Mouse (Mus musculus): ENCODE measurements at regions not wholly inside any gene's neighbourhood (a gene's known extent, or its start where the extent isn't known, plus 50 kb on each side); places are given as distances from the start of the nearest gene placed in this dataset.

DNA sequence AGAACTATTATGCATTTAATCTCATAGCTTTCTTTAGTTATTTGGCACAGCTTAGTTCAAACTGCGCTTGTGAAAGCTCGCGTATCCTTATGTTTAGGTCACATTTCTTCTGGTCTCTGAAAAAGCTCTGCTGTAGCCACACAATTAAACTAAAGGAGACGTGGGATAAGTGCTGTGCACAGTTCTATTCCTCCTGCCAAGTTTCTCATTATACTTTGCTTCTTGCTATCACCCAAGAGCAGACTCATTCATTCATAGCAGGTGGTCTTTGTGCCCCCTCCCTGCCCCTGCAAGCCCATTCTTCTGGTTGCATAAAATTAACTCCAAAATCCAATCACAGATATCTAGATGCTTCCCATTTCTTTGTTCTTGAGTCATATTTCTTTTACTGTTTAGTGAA, 403.6 kb upstream of the Map3k7 start:
- ATAC-seq (replicated peaks; ENCODE audit: low FRiP score) = no peak
- Histone ChIP-seq H3K4me3 (replicated peaks) (no peak overlapping the region), H3K9me3 (replicated peaks) (no peaks in the 10 kb centered on the region), H3K27ac (no peak overlapping the region), H3K27me3 (no peaks in the 10 kb centered on the region), H3K36me3 (no peaks in the 10 kb centered on the region), H3K9ac (no peak overlapping the region), H3K4me1 (no peaks in the 10 kb centered on the region), H3K4me2 (no peak overlapping the region)
- WGBS = 89% methylated on average over 4 of the region's 4 CpGs

GRCm38 (mm10) chr4:31561183-31561582, 402.7 kb upstream of the Map3k7 start:
- Histone ChIP-seq H3K36me3 (no peaks in the 10 kb centered on the region), H3K9me3 (replicated peaks) (no peaks in the 10 kb centered on the region), H3K9ac (no peak overlapping the region), H3K4me1 (peaks cover 4% of the 10 kb centered on the region), H3K4me2 (no peak overlapping the region), H3K4me3 (replicated peaks) (no peak overlapping the region), H3K27me3 (no peaks in the 10 kb centered on the region), H3K27ac (no peak overlapping the region)
- ATAC-seq (replicated peaks; ENCODE audit: low FRiP score) = no peak
- 88% methylated on average over 10 of the region's 10 CpGs for WGBS

- Histone ChIP-seq H3K4me3 (replicated peaks) (no peak overlapping the region), H3K36me3 (no peaks in the 10 kb centered on the region), H3K9ac (no peak overlapping the region), H3K9me3 (replicated peaks) (no peaks in the 10 kb centered on the region), H3K4me1 (peaks cover 10% of the 10 kb centered on the region), H3K4me2 (0 out of 2 replicates have a peak overlapping the region, but pooled peaks have one; percentile 28), H3K27ac (no peak overlapping the region), H3K27me3 (no peaks in the 10 kb centered on the region)
- ATAC-seq (replicated peaks; ENCODE audit: low FRiP score) = no peak
- WGBS = 19% methylated on average over 3 of the region's 3 CpGs
Measured at GRCm38 (mm10) chr4:31561823-31562222, 402.1 kb upstream of the Map3k7 start.

DNA sequence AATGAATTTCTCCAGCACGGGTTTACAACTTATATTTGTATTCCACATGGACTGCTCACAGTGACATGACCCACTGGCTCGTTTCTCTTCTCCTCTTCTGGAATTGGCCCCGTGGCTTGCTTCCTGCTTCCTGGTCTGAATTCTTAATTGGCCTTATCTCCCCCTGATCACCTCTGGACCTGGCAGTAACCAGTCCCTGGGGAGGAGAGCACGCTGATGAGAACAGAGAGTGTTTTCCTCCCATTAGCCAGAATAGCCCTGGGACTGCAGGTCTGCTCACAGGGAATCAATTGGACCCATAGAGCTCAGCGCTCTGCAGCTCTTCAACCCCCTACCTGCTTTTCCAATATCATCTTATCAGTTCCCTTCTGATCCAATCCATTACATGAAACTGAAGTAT, 397.7 kb upstream of the Map3k7 start:
- Histone ChIP-seq H3K9ac (no peak overlapping the region), H3K4me2 (no peak overlapping the region), H3K27ac (no peak overlapping the region), H3K36me3 (no peaks in the 10 kb centered on the region), H3K4me3 (replicated peaks) (no peak overlapping the region), H3K9me3 (replicated peaks) (no peaks in the 10 kb centered on the region), H3K27me3 (no peaks in the 10 kb centered on the region), H3K4me1 (peaks cover 14% of the 10 kb centered on the region)
- ATAC-seq (replicated peaks; ENCODE audit: low FRiP score) = no peak; the same call in 1 of the 2 replicates
- 19% methylated on average over 5 of the region's 5 CpGs for WGBS

DNA sequence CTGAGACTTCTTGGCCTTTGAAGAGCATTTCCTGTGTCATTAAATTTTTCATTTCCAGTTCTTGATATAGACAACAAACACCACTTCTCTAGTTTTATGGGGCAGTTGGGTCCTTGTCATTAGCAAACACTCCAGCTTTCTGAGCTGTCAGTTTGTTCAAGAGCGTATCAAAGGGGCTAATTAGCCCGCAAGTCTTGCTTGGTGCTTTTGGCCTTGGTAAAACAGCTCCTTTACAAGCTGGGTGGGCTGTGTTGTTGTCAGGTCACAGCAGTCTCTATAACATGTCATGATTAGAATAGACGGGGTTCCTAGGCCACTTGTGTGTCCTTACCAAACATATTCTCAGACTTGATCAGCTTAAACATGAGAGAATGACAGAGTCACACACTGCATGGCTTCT, 397.1 kb upstream of the Map3k7 start:
- no peak for ATAC-seq (replicated peaks; ENCODE audit: low FRiP score)
- no peak overlapping the region for H3K4me3 ChIP-seq (replicated peaks)
- H3K9ac ChIP-seq = no peak overlapping the region
- H3K4me2 ChIP-seq = no peak overlapping the region
- 33% methylated on average over 3 of the region's 3 CpGs for WGBS
- H3K4me1 ChIP-seq = peaks cover 14% of the 10 kb centered on the region
- H3K9me3 ChIP-seq (replicated peaks) = no peaks in the 10 kb centered on the region
- no peak overlapping the region for H3K27ac ChIP-seq
- no peaks in the 10 kb centered on the region for H3K36me3 ChIP-seq
- no peaks in the 10 kb centered on the region for H3K27me3 ChIP-seq

DNA sequence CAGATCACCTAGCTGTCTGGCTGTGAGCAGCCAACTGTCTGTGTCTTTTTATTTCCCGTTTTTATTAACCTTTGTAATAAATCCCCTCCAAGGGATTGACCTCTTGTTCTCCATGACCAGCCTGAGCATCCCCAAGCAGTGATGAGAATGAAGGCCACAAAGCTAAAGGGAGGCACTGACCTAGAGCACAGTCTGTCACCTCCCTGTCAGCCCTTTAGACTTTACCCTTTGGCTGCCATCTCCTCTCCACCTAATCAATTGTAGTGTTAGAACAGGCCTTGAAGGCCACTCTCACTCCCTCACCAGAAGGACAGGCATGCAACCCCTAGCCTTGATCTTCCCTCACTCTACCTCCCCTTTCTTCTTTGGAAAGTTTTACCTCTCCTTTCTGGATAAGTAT, 394.2 kb upstream of the Map3k7 start:
- no peaks in the 10 kb centered on the region for H3K36me3 ChIP-seq
- peaks cover 14% of the 10 kb centered on the region for H3K4me1 ChIP-seq
- no peak overlapping the region for H3K9ac ChIP-seq
- H3K4me2 ChIP-seq = no peak overlapping the region
- H3K9me3 ChIP-seq (replicated peaks) = no peaks in the 10 kb centered on the region
- ATAC-seq (replicated peaks; ENCODE audit: low FRiP score) = peak; percentile 94
- H3K27me3 ChIP-seq = no peaks in the 10 kb centered on the region; the same call in 1 of the 2 replicates
- no peak overlapping the region for H3K4me3 ChIP-seq (replicated peaks)
- 52% methylated on average over 1 of the region's 1 CpGs for whole genome bisulfite sequencing
- no peak overlapping the region for H3K27ac ChIP-seq

GRCm38 (mm10) chr4:31576982-31577579, 386.8 kb upstream of the Map3k7 start:
- Histone ChIP-seq H3K27ac (no peak overlapping the region), H3K9me3 (replicated peaks) (no peaks in the 10 kb centered on the region), H3K4me1 (no peaks in the 10 kb centered on the region), H3K4me2 (no peak overlapping the region), H3K9ac (no peak overlapping the region), H3K27me3 (peaks cover 2% of the 10 kb centered on the region; the same call in 1 of the 2 replicates), H3K36me3 (no peaks in the 10 kb centered on the region), H3K4me3 (replicated peaks) (no peak overlapping the region)
- no peak for ATAC-seq (replicated peaks; ENCODE audit: low FRiP score)
- WGBS = 78% methylated on average over 4 of the region's 4 CpGs

DNA sequence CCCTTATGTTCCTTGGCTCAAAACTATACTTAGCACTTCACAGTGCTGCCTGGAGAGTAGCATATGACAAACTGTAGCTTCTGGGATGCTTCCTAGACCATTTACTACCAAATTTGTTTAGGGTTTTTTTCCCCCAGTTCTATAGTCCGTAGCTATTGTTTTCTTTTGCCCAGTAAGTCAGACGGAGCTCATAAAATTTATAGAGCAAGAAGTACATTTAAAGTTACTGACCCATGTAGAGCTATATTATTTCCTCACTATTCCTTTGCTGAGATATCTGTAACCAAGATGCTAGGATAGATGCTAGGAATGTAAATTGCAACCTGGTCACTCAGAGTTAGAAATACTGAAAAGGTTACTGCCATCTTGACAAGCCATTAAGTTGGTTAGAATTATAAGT, 380.4 kb upstream of the Map3k7 start:
- Histone ChIP-seq H3K9ac (no peak overlapping the region), H3K4me2 (no peak overlapping the region), H3K27me3 (no peaks in the 10 kb centered on the region), H3K9me3 (replicated peaks) (no peaks in the 10 kb centered on the region), H3K27ac (no peak overlapping the region; the same call in 1 of the 2 replicates), H3K4me1 (peaks cover 5% of the 10 kb centered on the region), H3K36me3 (no peaks in the 10 kb centered on the region), H3K4me3 (replicated peaks) (no peak overlapping the region)
- peak; percentile 86 for ATAC-seq (replicated peaks; ENCODE audit: low FRiP score)
- WGBS = 16% methylated on average over 2 of the region's 2 CpGs

DNA sequence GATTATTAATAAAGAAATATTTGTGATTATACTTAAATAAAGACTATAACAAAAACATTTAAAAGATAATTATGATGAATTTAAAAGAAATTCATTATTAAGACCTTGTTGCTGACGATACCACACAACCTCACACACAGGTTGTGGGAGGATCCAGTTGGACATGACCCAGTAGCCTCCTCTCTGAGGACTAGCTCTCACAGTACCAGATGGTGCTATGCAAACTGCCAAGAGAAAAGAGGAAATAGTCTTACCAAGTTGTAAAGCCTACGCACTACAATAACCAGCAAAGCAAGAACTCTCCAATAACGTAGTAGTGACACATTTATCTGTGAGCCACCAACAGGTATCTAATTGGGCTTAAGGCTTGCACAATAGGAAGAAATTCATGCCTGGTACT, 379.7 kb upstream of the Map3k7 start:
- Histone ChIP-seq H3K4me1 (peaks cover 5% of the 10 kb centered on the region), H3K27ac (no peak overlapping the region), H3K4me2 (no peak overlapping the region), H3K36me3 (no peaks in the 10 kb centered on the region), H3K9me3 (replicated peaks) (no peaks in the 10 kb centered on the region), H3K4me3 (replicated peaks) (no peak overlapping the region), H3K9ac (no peak overlapping the region), H3K27me3 (no peaks in the 10 kb centered on the region)
- 60% methylated on average over 3 of the region's 3 CpGs for WGBS
- no peak for ATAC-seq (replicated peaks; ENCODE audit: low FRiP score)

- Histone ChIP-seq H3K4me3 (replicated peaks) (no peak overlapping the region), H3K27me3 (no peaks in the 10 kb centered on the region), H3K4me2 (no peak overlapping the region), H3K4me1 (no peaks in the 10 kb centered on the region), H3K27ac (no peak overlapping the region), H3K36me3 (no peaks in the 10 kb centered on the region), H3K9me3 (replicated peaks) (no peaks in the 10 kb centered on the region), H3K9ac (no peak overlapping the region)
- no peak for ATAC-seq (replicated peaks; ENCODE audit: low FRiP score)
- 70% methylated on average over 1 of the region's 1 CpGs for WGBS
Measured at GRCm38 (mm10) chr4:31594089-31594488, 369.8 kb upstream of the Map3k7 start.

GRCm38 (mm10) chr4:31601536-31601935, 362.4 kb upstream of the Map3k7 start:
- WGBS = 29% methylated on average over 8 of the region's 8 CpGs
- 0 out of 2 replicates have a peak overlapping the region, but pooled peaks have one; percentile 21 for H3K4me2 ChIP-seq
- ATAC-seq (replicated peaks; ENCODE audit: low FRiP score) = no peak

DNA sequence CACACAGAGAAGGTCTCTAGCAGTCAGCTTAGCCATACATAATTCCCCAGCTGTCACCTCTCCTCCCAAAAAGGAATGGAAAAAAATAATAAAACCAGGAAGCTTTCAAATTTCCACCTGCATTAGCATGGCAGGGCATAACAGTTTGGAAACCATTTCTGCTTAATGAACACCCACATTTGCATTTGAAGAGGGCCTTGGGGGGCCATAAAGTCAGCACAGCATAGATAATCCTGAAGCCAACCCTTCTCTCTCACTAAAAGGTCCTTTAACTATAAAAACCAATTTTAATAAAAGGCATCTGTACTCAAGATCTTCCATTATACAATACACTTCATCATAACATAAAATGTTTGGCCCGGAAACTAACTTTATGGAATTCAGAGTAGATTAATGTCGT, 360.1 kb upstream of the Map3k7 start:
- ATAC-seq (replicated peaks; ENCODE audit: low FRiP score) = no peak
- Histone ChIP-seq H3K36me3 (no peaks in the 10 kb centered on the region), H3K27ac (no peak overlapping the region), H3K4me1 (peaks cover 7% of the 10 kb centered on the region), H3K4me2 (no peak overlapping the region), H3K9ac (no peak overlapping the region), H3K4me3 (replicated peaks) (no peak overlapping the region), H3K27me3 (no peaks in the 10 kb centered on the region), H3K9me3 (replicated peaks) (no peaks in the 10 kb centered on the region)
- WGBS = 83% methylated on average over 2 of the region's 2 CpGs

More at GRCm38 (mm10) chr4:31601536-31601935, 362.4 kb upstream of the Map3k7 start:
- Histone ChIP-seq H3K36me3 (no peaks in the 10 kb centered on the region), H3K4me3 (replicated peaks) (no peak overlapping the region), H3K9ac (no peak overlapping the region), H3K27me3 (no peaks in the 10 kb centered on the region), H3K27ac (peak overlapping the region; percentile 34; the same call in 1 of the 2 replicates), H3K9me3 (replicated peaks) (no peaks in the 10 kb centered on the region), H3K4me1 (peaks cover 7% of the 10 kb centered on the region)

DNA sequence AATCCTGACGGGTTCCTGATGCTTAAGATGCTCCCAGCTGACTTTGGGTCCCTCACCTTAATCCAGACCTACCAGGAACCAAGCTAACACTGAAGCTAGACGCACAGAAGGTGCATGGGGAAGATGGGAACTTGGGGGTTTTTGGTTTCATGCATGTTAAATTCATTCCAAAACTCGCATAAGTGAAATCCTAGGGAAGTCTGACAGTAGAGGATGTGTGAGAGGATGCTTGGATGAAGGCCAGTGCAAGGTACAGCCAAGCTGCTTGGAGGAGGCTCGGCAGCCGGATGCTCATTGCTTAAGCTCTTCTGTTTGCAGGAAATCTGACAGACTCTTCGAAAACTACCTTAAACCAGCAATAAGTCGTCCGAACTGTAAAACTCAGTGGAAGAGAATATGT, 355.1 kb upstream of the Map3k7 start:
- WGBS = 79% methylated on average over 8 of the region's 8 CpGs
- Histone ChIP-seq H3K27ac (no peak overlapping the region), H3K9me3 (replicated peaks) (no peaks in the 10 kb centered on the region), H3K36me3 (no peaks in the 10 kb centered on the region), H3K4me2 (no peak overlapping the region), H3K27me3 (no peaks in the 10 kb centered on the region), H3K9ac (no peak overlapping the region), H3K4me3 (replicated peaks) (no peak overlapping the region), H3K4me1 (peaks cover 14% of the 10 kb centered on the region)
- no peak for ATAC-seq (replicated peaks; ENCODE audit: low FRiP score)

Data from kidney, embryonic 15.5 days (tissue).